Mouse (Mus musculus) urinary bladder, postnatal 36 days (tissue): ENCODE data around the gene Trappc2l.
"Not testable (repeated sequence)": the region's sequence is repeated elsewhere in the genome, so short reads cannot be mapped to it uniquely, and the experiment has no call there.

Experiments
- DNase-seq, 2 experiments: peaks; one replicate each; pipeline ENCODE4 v3.0.0; 2022; ENCODE audit warnings: low spot score in 2 of 2, mixed read lengths in 1 of 2

Trappc2l gene

DNA sequence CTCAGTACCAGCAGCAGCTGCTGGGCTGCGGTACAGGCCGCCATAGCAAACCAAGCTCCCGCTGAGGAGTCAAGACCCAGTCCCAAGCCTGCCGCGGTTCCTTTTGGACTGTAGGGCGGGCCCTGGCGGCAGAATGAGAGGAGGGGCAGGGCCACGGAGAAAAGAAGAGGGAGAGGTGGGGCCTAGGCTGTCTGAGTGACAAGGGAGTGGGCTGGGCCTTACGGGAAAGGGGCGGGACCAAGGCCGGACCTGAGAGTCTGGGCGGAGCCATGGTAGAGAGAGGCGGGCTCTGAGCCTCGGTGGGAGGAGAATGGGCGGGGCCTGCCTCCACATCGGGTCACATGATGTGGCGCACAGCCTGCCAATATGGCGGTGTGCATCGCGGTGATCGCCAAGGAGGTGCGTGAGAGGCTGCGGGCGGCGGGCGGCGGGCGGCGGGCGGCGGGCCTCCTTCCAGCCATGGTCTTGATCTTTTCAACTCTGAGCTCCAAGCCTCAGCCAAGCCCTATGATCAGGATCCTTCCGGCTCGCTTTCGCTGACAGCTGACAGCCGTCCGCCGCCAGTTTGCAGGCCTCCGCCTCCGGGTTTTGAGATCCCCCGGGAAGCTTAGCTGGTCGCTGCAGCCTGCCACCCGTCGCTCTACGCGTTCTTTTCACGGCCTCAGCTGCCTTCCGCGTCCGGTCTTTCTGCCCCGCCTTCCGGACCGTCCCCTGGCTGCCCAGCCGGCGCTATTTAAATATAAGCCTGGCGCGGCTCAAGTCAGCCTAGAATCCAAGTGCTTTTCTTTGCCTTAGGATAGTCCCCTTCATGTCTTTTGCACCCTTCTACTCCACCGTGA, at the start of gene Trappc2l, which contains the start of gene Galns:
Gene Trappc2l (plus strand): TSS at position 346 of the 839 bp plus-strand sequence.
Gene Galns (minus strand): TSS at position 169 of the 839 bp plus-strand sequence.
- peak; percentile 93 to 95 for DNase-seq

- no peak for DNase-seq
Measured at GRCm38 (mm10) chr8:122564363-122565352, 46.8 kb upstream of the Trappc2l start.

DNA sequence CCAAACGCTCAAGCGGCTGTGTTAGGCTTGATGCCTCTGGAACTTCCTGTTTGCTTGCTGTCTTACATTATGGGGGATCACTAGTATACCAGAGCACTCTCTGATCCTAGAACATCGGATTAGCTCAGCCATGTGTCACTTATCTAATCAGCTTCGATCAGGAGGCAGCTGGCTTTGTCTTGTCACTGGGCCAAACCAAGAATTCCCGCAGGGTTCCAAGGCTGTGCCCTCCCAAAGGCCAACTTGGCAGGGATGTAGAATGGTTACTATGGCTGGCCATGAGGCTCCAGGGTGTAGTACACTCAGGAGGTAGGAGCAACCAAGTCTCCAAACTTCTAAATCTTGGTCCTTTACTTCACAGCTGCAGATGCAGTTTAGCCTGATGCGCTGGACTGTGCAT, 44.7 kb upstream of the Trappc2l start:
- no peak for DNase-seq

DNA sequence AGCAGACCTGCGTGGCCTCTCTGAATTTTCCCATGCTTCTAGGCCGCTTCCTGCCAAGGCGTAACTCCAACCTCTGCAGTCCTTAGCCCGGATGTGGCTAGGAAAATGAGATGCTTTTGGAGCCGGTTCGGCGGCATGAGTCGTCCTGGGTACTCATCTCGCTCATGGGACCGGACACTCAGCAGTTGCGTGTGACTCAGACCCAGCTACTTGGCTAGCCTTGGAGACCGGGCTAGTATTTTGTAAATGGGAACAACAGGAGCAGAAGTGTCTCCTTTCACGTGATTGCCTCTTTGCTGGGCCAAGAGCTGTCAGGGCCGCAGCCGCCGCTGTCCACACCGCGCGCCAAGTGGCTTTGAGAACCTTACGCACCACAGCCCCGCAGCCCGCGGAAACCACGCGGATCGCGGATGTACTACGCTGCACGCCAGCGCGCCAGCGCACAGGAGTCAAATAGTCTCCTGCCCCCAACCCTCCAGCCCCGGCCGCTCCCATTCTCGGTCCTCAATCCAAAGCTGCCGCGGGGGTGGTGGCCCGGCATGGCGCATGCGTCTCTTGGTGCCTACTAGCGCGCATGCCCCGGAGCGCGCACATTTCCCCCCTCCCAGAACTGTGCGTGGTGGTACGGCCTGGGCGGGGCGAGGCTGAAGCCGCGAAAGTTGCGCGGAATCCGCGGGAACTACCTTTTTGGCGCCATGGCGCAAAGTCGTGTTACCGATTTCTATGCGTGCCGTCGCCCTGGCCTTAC, 43.9 kb upstream of the Trappc2l start, which contains the start of gene Cdt1:
Gene Cdt1 (plus strand): TSS at position 655 of the 748 bp plus-strand sequence.
- peak; percentile 92 to 94 for DNase-seq

DNA sequence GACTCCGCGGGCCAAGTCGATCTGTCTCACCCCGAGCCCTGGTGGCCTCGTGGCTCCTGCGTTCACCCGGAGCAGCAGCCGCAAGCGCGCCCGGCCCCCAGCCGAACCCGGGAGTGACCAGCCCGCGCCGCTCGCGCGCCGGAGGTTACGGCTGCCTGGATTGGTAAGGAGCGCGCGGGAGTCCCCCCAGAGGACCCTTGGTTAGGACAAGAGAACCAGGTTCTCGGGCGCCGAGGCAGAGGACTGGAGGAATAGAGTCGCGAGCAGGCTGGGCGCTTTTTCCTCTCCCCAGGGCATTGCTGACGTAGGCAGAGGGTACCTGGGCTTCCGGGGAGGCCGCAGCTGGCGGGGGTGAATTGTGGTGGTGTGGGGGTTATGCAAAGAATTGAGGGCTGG, 43.3 kb upstream of the Trappc2l start:
- DNase-seq, result no peak

DNA sequence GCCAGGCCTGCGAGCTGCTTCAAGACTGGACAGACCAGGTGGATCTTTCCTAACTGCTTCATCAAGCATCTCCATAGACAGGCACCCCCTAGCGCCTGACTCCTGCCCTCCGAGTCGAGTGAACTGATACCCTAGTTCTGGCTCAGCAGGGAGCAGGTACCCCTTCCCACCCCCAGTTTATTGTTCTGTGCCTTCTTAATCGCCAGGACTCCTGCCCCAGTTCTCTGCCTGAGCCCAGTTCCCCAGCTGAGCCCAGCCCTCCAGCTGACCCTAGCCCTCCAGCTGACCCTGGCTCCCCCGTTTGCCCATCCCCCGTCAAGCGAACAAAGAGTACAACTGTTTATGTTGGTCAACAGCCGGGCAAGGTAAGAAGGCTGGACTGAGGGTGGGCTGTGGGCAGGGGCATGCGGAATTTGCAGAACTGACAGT, 42.5 kb upstream of the Trappc2l start:
- no peak for DNase-seq

DNA sequence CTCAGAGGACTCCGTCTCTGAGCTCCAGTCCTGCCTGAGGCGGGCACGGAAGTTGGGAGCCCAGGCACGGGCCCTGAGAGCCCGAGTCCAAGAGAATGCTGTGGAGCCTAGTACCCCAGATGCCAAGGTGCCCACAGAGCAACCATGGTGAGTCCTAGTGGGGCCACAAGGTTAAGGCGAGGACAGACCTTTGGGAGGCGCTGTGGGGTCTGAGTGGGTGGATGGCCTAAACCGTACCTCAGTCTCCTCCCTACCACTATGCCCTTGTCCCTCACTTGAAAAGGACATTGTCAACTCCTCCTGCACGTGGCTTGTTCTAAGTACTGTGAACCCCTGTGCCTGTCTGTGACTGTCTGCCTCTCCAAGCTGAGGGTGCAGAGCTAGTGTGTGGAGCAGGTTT, 42.1 kb upstream of the Trappc2l start:
- no peak for DNase-seq

DNA sequence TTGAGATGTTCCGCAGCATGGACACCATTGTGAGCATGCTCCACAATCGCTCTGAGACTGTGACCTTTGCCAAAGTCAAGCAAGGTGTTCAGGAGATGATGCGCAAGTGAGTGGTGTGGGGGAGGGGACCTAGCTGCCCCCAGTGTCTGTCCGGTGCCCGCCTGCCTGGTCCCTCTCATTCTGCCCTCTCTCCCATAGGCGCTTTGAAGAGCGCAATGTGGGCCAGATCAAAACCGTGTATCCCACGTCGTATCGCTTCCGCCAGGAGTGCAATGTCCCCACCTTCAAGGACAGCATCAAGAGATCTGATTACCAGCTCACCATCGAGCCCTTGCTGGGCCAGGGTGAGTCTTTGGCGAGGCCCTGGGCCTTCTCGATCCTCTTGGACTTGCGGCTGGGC, 41.4 kb upstream of the Trappc2l start:
- DNase-seq, result no peak

- no peak for DNase-seq
Measured at GRCm38 (mm10) chr8:122571153-122571552, 40.3 kb upstream of the Trappc2l start.

GRCm38 (mm10) chr8:122571750-122572267, 39.6 kb upstream of the Trappc2l start:
- no peak for DNase-seq

GRCm38 (mm10) chr8:122572751-122573150, 38.7 kb upstream of the Trappc2l start:
- DNase-seq, result no peak

GRCm38 (mm10) chr8:122573176-122573575, 38.3 kb upstream of the Trappc2l start:
- DNase-seq, result not testable (repeated sequence)

- DNase-seq, result no peak
Measured at GRCm38 (mm10) chr8:122573577-122573976, 37.9 kb upstream of the Trappc2l start.

DNA sequence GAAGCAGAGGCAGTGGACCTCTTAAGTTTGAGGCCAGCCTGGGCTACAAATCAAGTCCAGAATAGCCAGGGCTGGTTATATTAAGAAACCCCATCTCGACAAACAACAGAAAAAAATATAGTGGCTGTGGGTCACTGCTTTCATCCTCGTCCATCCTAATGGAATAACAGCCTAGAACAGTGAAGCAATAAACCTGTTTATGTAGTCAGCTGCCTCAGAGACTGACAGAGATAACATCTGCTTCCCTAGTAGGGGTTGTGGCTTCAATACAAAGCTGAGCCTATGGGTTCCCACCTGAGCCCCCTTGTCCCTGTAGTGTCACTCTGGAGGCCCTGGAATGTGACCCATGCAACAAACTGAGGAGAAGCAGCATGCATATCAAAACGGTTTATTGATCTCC, 37.2 kb upstream of the Trappc2l start:
- DNase-seq, result no peak

DNA sequence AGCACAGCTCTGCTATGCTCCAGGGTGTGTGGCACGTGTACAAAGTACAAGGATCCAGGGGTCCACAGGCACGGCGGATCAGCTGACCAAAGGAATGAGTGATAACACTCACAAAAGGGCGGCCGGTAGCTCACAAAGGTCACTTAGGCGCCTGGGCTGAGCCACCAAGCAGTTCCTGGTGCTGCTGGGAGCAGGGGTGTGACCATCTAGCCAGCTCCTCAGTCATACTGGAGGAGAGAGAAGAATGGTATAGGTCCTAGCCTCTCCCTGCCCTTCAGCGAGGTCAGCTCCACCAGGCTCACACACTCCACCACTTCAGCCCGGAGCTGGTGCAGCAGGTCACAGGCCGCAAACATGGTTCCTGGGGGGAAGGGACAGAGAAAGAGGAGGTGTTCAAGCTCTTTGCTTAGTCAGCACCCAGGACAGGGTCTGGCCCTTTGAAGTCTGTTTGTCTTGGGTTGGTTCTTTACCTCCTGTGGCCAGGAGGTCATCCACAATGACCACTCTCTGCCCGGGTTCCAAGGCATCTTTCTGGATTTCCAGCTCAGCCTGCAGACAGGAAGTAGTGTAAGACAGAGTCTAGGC, 36.7 kb upstream of the Trappc2l start:
- no peak for DNase-seq

- DNase-seq, result no peak
Measured at GRCm38 (mm10) chr8:122575286-122575685, 36.2 kb upstream of the Trappc2l start.

GRCm38 (mm10) chr8:122575735-122576647, 35.4 kb upstream of the Trappc2l start:
- no peak for DNase-seq

- peak; percentile 96 to 97 for DNase-seq
Measured at GRCm38 (mm10) chr8:122576648-122577022, 34.8 kb upstream of the Trappc2l start, which contains the start of gene Aprt. Gene Aprt, minus strand, starts transcription at chr8:122576909.

DNA sequence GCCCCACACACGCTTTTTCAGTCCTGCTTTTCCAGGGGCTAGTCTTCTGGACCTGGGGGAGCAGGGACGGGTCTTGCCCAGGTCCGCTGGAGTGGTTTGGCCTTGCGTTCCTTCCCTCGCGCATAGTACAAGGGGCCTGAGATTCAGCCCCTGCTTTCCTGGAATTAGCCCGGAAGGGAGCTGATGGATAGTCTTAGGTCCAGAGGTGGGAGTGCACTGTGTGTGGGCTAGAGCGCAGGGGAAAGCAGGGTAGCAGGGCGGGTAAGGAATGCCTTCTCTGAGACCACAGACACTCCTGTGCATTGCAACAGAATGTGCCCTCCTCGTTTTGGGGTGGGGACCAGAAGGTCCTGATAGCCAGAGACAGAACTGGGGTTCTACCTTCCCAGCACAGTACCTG, 34.3 kb upstream of the Trappc2l start:
- DNase-seq, result no peak

DNA sequence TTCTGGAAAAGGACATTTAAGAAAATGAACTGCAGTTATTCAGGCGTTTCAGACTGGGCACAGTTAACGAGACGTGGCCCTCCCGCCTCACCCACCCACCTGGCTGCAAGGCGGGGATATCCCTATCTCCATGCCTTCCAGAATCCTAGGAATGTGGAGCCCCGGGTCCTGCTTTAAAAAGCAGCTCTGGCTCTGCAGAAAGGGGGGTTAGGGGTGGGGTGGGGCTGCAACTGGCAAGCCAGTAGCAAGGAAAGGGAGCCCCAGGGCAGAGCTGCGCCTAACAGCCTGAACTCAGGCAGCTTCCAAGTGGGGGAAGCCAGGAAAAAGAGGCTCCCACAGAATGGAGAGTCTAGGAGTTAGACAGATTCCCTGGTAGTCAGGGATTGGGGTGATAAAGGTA, 32.2 kb upstream of the Trappc2l start:
- DNase-seq, result no peak
